Comparison of ENCODE assay signal across 17 mouse cellular contexts in the genomic region with DNA sequence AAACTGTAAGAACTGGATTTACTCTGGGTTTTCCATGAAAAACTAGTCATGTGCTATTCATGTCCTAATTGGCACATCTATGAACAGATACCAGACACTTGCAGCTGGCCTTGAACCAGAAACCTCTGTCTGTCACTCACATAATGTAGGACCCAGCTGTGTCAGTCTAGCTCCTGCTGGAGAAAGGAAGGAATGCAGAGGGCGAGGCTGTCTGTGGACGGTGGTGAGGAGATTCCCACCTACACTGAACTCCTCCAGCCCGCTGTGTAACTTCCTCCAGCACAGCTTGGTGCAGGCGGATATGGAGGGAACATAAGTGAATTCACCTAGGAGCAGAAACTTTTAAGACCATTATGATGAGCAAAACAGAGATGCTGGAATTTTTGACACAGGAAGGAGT.
DNase-seq lines count a peak whose midpoint lies in the region; ATAC-seq lines count a peak whose summit lies in the region.
"Had no signal": no experiment of that assay in that cellular context is flagged by ENCODE, and none has a peak within 500 bp of the region (broad histone marks: within the 10 kb centered on the region; RNA-seq: fewer than 3 reads in every experiment).

No protein-coding gene starts in this region.

- H3K4me1 ChIP-seq in neural tube, embryonic 15.5 days: no peaks in the 10 kb centered on the region
- H3K4me1 ChIP-seq in embryonic facial prominence, embryonic 14.5 days (ENCODE audit: control insufficient read depth, insufficient read depth, low read length): no peaks in the 10 kb centered on the region
- H3K4me1 ChIP-seq in neural tube, embryonic 11.5 days (ENCODE audit: control insufficient read depth, insufficient read depth, low read length): no peaks in the 10 kb centered on the region
- H3K4me1 ChIP-seq: forebrain, embryonic 15.5 days; neural tube, embryonic 12.5 days had no signal

- no peak for ATAC-seq in neural tube, embryonic 15.5 days (ENCODE audit: low FRiP score)
- peak; percentile 57; the same call in 1 of the 2 replicates for ATAC-seq in embryonic facial prominence, embryonic 14.5 days (ENCODE audit: low read depth)
- ATAC-seq in neural tube, embryonic 11.5 days (ENCODE audit: insufficient read depth, low FRiP score, low TSS enrichment): no peak
- ATAC-seq: forebrain, embryonic 15.5 days; hindbrain, postnatal 0 days; liver, postnatal 0 days; midbrain, embryonic 16.5 days had no signal

- H3K9ac ChIP-seq in neural tube, embryonic 15.5 days (replicated peaks): no peak overlapping the region
- H3K9ac ChIP-seq in embryonic facial prominence, embryonic 14.5 days (ENCODE audit: low read depth, low read length): no peak overlapping the region
- H3K9ac ChIP-seq in neural tube, embryonic 11.5 days (ENCODE audit: low read length): no peak overlapping the region
- H3K9ac ChIP-seq: forebrain, embryonic 15.5 days; liver, postnatal 0 days; neural tube, embryonic 12.5 days had no signal

- WGBS in neural tube, embryonic 15.5 days: 73% methylated on average over 4 of the region's 4 CpGs
- 54% methylated on average over 4 of the region's 4 CpGs for WGBS in embryonic facial prominence, embryonic 14.5 days
- WGBS in neural tube, embryonic 11.5 days: 48% methylated on average over 4 of the region's 4 CpGs

- H3K27me3 ChIP-seq in neural tube, embryonic 15.5 days (replicated peaks): no peaks in the 10 kb centered on the region
- no peaks in the 10 kb centered on the region for H3K27me3 ChIP-seq in embryonic facial prominence, embryonic 14.5 days (replicated peaks; ENCODE audit: control insufficient read depth, insufficient read depth, low read length)
- no peaks in the 10 kb centered on the region for H3K27me3 ChIP-seq in neural tube, embryonic 11.5 days (ENCODE audit: control insufficient read depth, insufficient read depth, low read length)
- H3K27me3 ChIP-seq: forebrain, embryonic 15.5 days; neural tube, embryonic 12.5 days had no signal

- H3K9me3 ChIP-seq in neural tube, embryonic 15.5 days (replicated peaks): no peaks in the 10 kb centered on the region
- no peaks in the 10 kb centered on the region for H3K9me3 ChIP-seq in embryonic facial prominence, embryonic 14.5 days (ENCODE audit: control insufficient read depth, low read length)
- H3K9me3 ChIP-seq in neural tube, embryonic 11.5 days (ENCODE audit: control insufficient read depth, low read length): no peaks in the 10 kb centered on the region
- H3K9me3 ChIP-seq: forebrain, embryonic 15.5 days; neural tube, embryonic 12.5 days had no signal

- no peak overlapping the region for H3K4me3 ChIP-seq in neural tube, embryonic 15.5 days (replicated peaks)
- no peak overlapping the region for H3K4me3 ChIP-seq in embryonic facial prominence, embryonic 14.5 days (ENCODE audit: low read depth, low read length)
- H3K4me3 ChIP-seq in neural tube, embryonic 11.5 days (ENCODE audit: low read depth, low read length): no peak overlapping the region
- H3K4me3 ChIP-seq: forebrain, embryonic 15.5 days; neural tube, embryonic 12.5 days had no signal

- no peak overlapping the region for H3K27ac ChIP-seq in neural tube, embryonic 15.5 days (replicated peaks)
- H3K27ac ChIP-seq in embryonic facial prominence, embryonic 14.5 days (replicated peaks; ENCODE audit: low read depth, low read length): no peak overlapping the region
- no peak overlapping the region for H3K27ac ChIP-seq in neural tube, embryonic 11.5 days (ENCODE audit: low read depth, low read length)
- H3K27ac ChIP-seq: forebrain, embryonic 15.5 days; hindbrain, postnatal 0 days; neural tube, embryonic 12.5 days had no signal

- no peaks in the 10 kb centered on the region for H3K36me3 ChIP-seq in neural tube, embryonic 15.5 days
- no peaks in the 10 kb centered on the region for H3K36me3 ChIP-seq in embryonic facial prominence, embryonic 14.5 days (ENCODE audit: control insufficient read depth, insufficient read depth, low read length)
- H3K36me3 ChIP-seq in neural tube, embryonic 11.5 days (ENCODE audit: control insufficient read depth, insufficient read depth, low read length): no peaks in the 10 kb centered on the region
- H3K36me3 ChIP-seq: forebrain, embryonic 15.5 days; neural tube, embryonic 12.5 days had no signal

- peak; percentile 32 for DNase-seq in gastrocnemius, postnatal 25 days
- DNase-seq in gastrocnemius, postnatal 10 days: no peak
- DNase-seq in neural tube, embryonic 10.5 days (ENCODE audit: extremely low spot score, low spot score): peak; percentile 22
- no peak for DNase-seq in embryonic facial prominence, embryonic 14.5 days (ENCODE audit: low spot score)
- DNase-seq in neural tube, embryonic 11.5 days (ENCODE audit: low spot score): peak; percentile 28
- DNase-seq in urinary bladder, postnatal 4 days (ENCODE audit: low spot score in 2 of 2): no peak
- no peak for DNase-seq in T-cell, adult 2 months (ENCODE audit: low spot score)
- DNase-seq: cerebellum, adult 11 months; heart, postnatal 36 days; kidney, adult 9 months; kidney, postnatal 4 days; liver, postnatal 0 days had no signal

- no peak overlapping the region for H3K4me2 ChIP-seq in neural tube, embryonic 15.5 days
- H3K4me2 ChIP-seq in embryonic facial prominence, embryonic 14.5 days (ENCODE audit: low read depth, low read length): no peak overlapping the region
- no peak overlapping the region for H3K4me2 ChIP-seq in neural tube, embryonic 11.5 days (ENCODE audit: low read depth)
- H3K4me2 ChIP-seq: forebrain, embryonic 15.5 days; neural tube, embryonic 12.5 days had no signal

Comparison
In these comparisons a context has a peak if more than half of its experiments do, and no peak if none do; other contexts are left out.
1. DNase-seq: peak in gastrocnemius, postnatal 25 days (single experiment), neural tube, embryonic 10.5 days (single experiment) and neural tube, embryonic 11.5 days (single experiment); none in gastrocnemius, postnatal 10 days (single experiment), embryonic facial prominence, embryonic 14.5 days (single experiment), urinary bladder, postnatal 4 days (0 of 2) and T-cell, adult 2 months (single experiment).